Mouse (Mus musculus): ENCODE measurements around the gene Gm10354. TPM values are rescaled to one million over a fixed set of nuclear protein-coding genes. Genes with fewer than 3 reads are reported as not detected.

Gene Gm10354
- polyA plus RNA-seq (2017; shearing (Covaris generic)), result not detected

DNA sequence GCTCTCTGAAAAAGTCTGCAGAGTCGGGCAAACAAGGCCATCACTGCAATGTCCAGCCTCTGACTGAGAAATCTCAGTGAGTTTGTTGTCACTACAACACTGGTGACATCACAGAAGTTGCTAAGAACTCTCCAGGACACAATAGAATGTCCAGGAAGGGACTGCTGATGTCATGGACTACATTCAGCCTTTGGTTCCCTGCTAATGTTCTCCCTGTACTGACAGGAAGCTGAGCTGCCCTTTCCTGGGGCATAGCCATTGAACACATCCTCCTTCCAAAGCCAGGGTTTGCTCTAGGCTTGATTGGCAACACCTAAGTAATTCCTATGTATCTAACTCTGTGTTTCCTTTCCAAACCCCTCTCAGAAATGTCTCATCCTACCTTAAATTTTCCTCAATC lies at the start of gene Gm10354:
Gene Gm10354 (minus strand): TSS at position 101 of the 400 bp plus-strand sequence.

DNA sequence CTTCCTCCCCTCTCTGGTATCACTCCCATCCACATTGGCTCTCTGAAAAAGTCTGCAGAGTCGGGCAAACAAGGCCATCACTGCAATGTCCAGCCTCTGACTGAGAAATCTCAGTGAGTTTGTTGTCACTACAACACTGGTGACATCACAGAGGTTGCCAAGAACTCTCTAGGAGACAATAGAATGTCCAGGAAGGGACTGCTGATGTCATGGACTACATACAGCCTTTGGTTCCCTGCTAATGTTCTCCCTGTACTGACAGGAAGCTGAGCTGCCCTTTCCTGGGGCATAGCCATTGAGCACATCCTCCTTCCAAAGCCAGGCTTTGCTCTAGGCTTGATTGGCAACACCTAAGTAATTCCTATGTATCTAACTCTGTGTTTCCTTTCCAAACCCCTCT lies 40.4 kb downstream of the Gm10354 start, which contains the start of gene Speer4e:
Gene Speer4e (minus strand): TSS at position 101 of the 400 bp plus-strand sequence.

Other genes with a start within 250 kb of the Gm10354 start
- gene Gm9758, start 64.0 kb downstream of the Gm10354 start, polyA plus RNA-seq (2017; shearing (Covaris generic)), result not detected
- not detected for gene Speer4e, start 40.5 kb downstream of the Gm10354 start, polyA plus RNA-seq (2017; shearing (Covaris generic))
- gene Gm17019, start 54.1 kb upstream of the Gm10354 start, polyA plus RNA-seq (2017; shearing (Covaris generic)), result not detected